Mouse (Mus musculus): ENCODE measurements around the gene Fv1. TPM values are rescaled to one million over a fixed set of nuclear protein-coding genes. Genes with fewer than 3 reads are reported as not detected.

Fv1 gene
- polyA plus RNA-seq, 1 experiment from 2014 or later: 8.8 TPM

- Histone ChIP-seq H3K4me3 (no peak overlapping the region), H3K27me3 (ENCODE audit: insufficient read depth, poor library complexity, severe bottlenecking) (no peaks in the 10 kb centered on the region), H3K4me1 (peaks cover 39% of the 10 kb centered on the region), H3K9me3 (no peaks in the 10 kb centered on the region), H3K36me3 (peaks cover 98% of the 10 kb centered on the region), H3K27ac (peak overlapping the region; percentile 84)
- no peak for DNase-seq (ENCODE audit: low spot score)
- WGBS: 84% methylated on average over 4 of the region's 4 CpGs
Observed at GRCm38 (mm10) chr4:147895815-147896330, 27.1 kb downstream of the Fv1 start.

- no peak for DNase-seq (ENCODE audit: low spot score)
- Histone ChIP-seq H3K27ac (peak overlapping the region; percentile 84), H3K9me3 (no peaks in the 10 kb centered on the region), H3K27me3 (ENCODE audit: insufficient read depth, poor library complexity, severe bottlenecking) (no peaks in the 10 kb centered on the region), H3K4me1 (peaks cover 42% of the 10 kb centered on the region), H3K4me3 (no peak overlapping the region), H3K36me3 (peaks cover 94% of the 10 kb centered on the region)
- WGBS: 48% methylated on average over 1 of the region's 1 CpGs
Observed at GRCm38 (mm10) chr4:147896411-147896810, 27.6 kb downstream of the Fv1 start.

- H3K9me3 ChIP-seq: no peaks in the 10 kb centered on the region
- 49% methylated on average over 3 of the region's 3 CpGs for WGBS
- H3K4me3 ChIP-seq: no peak overlapping the region
- DNase-seq (ENCODE audit: low spot score): no peak
- H3K27ac ChIP-seq: peak overlapping the region; percentile 84
- no peaks in the 10 kb centered on the region for H3K27me3 ChIP-seq (ENCODE audit: insufficient read depth, poor library complexity, severe bottlenecking)
- H3K4me1 ChIP-seq: peaks cover 42% of the 10 kb centered on the region
- H3K36me3 ChIP-seq: peaks cover 92% of the 10 kb centered on the region
Observed at GRCm38 (mm10) chr4:147897348-147897747, 28.6 kb downstream of the Fv1 start.

GRCm38 (mm10) chr4:147900452-147900851 lies 31.7 kb downstream of the Fv1 start:
- no peak overlapping the region for H3K27ac ChIP-seq
- no peaks in the 10 kb centered on the region for H3K9me3 ChIP-seq
- WGBS: 65% methylated on average over 7 of the region's 7 CpGs
- H3K36me3 ChIP-seq: peaks cover 73% of the 10 kb centered on the region
- no peak overlapping the region for H3K4me3 ChIP-seq
- H3K27me3 ChIP-seq (ENCODE audit: insufficient read depth, poor library complexity, severe bottlenecking): no peaks in the 10 kb centered on the region
- DNase-seq (ENCODE audit: low spot score): no peak
- peaks cover 57% of the 10 kb centered on the region for H3K4me1 ChIP-seq

GRCm38 (mm10) chr4:147902906-147903500 lies 34.2 kb downstream of the Fv1 start:
- Histone ChIP-seq H3K27me3 (ENCODE audit: insufficient read depth, poor library complexity, severe bottlenecking) (no peaks in the 10 kb centered on the region), H3K4me3 (peak overlapping the region; percentile 93; the same call in 1 of the 2 replicates), H3K4me1 (peaks cover 35% of the 10 kb centered on the region), H3K36me3 (peaks cover 48% of the 10 kb centered on the region), H3K9me3 (no peaks in the 10 kb centered on the region), H3K27ac (no peak overlapping the region)
- 89% methylated on average over 12 of the region's 12 CpGs for WGBS
- DNase-seq (ENCODE audit: low spot score): no peak

GRCm38 (mm10) chr4:147903601-147904000 lies 34.8 kb downstream of the Fv1 start:
- peak overlapping the region; percentile 93 for H3K4me3 ChIP-seq
- peaks cover 31% of the 10 kb centered on the region for H3K4me1 ChIP-seq
- H3K27me3 ChIP-seq (ENCODE audit: insufficient read depth, poor library complexity, severe bottlenecking): no peaks in the 10 kb centered on the region
- peak overlapping the region; percentile 100 for H3K27ac ChIP-seq
- peaks cover 42% of the 10 kb centered on the region for H3K36me3 ChIP-seq
- H3K9me3 ChIP-seq: no peaks in the 10 kb centered on the region
- DNase-seq (ENCODE audit: low spot score): no peak
- 73% methylated on average over 3 of the region's 3 CpGs for WGBS

GRCm38 (mm10) chr4:147904313-147905089 lies 35.7 kb downstream of the Fv1 start, which contains the start of gene Mfn2:
Mfn2 (minus strand) TSS chr4:147904704.
- H3K36me3 ChIP-seq: peaks cover 36% of the 10 kb centered on the region
- no peaks in the 10 kb centered on the region for H3K9me3 ChIP-seq
- peak within 1 kb of the TSS; percentile 93 for H3K4me3 ChIP-seq
- H3K27me3 ChIP-seq (ENCODE audit: insufficient read depth, poor library complexity, severe bottlenecking): no peaks in the 10 kb centered on the region
- peaks cover 27% of the 10 kb centered on the region for H3K4me1 ChIP-seq
- under 1% methylated on average over 57 of the region's 59 CpGs for WGBS
- peak; percentile 97 for DNase-seq (ENCODE audit: low spot score)
- peak within 1 kb of the TSS; percentile 100 for H3K27ac ChIP-seq

- Histone ChIP-seq H3K27ac (peak overlapping the region; percentile 100), H3K4me3 (peak overlapping the region; percentile 93), H3K9me3 (no peaks in the 10 kb centered on the region), H3K27me3 (ENCODE audit: insufficient read depth, poor library complexity, severe bottlenecking) (no peaks in the 10 kb centered on the region), H3K4me1 (peaks cover 24% of the 10 kb centered on the region), H3K36me3 (peaks cover 36% of the 10 kb centered on the region)
- WGBS: 2% methylated on average over 8 of the region's 8 CpGs
- no peak for DNase-seq (ENCODE audit: low spot score)
Observed at GRCm38 (mm10) chr4:147905090-147905659, 36.4 kb downstream of the Fv1 start.

GRCm38 (mm10) chr4:147906230-147906629 lies 37.5 kb downstream of the Fv1 start:
- H3K27me3 ChIP-seq (ENCODE audit: insufficient read depth, poor library complexity, severe bottlenecking): no peaks in the 10 kb centered on the region
- WGBS: 79% methylated on average over 5 of the region's 5 CpGs
- peaks cover 35% of the 10 kb centered on the region for H3K36me3 ChIP-seq
- H3K4me3 ChIP-seq: no peak overlapping the region
- DNase-seq (ENCODE audit: low spot score): no peak
- H3K27ac ChIP-seq: no peak overlapping the region
- H3K9me3 ChIP-seq: no peaks in the 10 kb centered on the region
- peaks cover 15% of the 10 kb centered on the region for H3K4me1 ChIP-seq

GRCm38 (mm10) chr4:147909486-147909885 lies 40.7 kb downstream of the Fv1 start:
- no peak for DNase-seq (ENCODE audit: low spot score)
- Histone ChIP-seq H3K27ac (no peak overlapping the region), H3K27me3 (ENCODE audit: insufficient read depth, poor library complexity, severe bottlenecking) (no peaks in the 10 kb centered on the region), H3K9me3 (no peaks in the 10 kb centered on the region), H3K4me1 (peaks cover 8% of the 10 kb centered on the region), H3K4me3 (no peak overlapping the region), H3K36me3 (peaks cover 37% of the 10 kb centered on the region)
- 89% methylated on average over 5 of the region's 5 CpGs for WGBS

- DNase-seq (ENCODE audit: low spot score): no peak
- H3K36me3 ChIP-seq: peaks cover 73% of the 10 kb centered on the region
- H3K27ac ChIP-seq: no peak overlapping the region
- H3K4me3 ChIP-seq: no peak overlapping the region
- peaks cover 16% of the 10 kb centered on the region for H3K4me1 ChIP-seq
- 55% methylated on average over 7 of the region's 7 CpGs for WGBS
- H3K9me3 ChIP-seq: no peaks in the 10 kb centered on the region
- no peaks in the 10 kb centered on the region for H3K27me3 ChIP-seq (ENCODE audit: insufficient read depth, poor library complexity, severe bottlenecking)
Observed at GRCm38 (mm10) chr4:147918459-147919121, 49.8 kb downstream of the Fv1 start.
